ENCODE assay signal across 33 mouse cellular contexts in genomic region chr14:98077996-98078395, GRCm38 (mm10).
"Had no signal": no experiment of that assay in that cellular context is flagged by ENCODE, and none has a peak within 500 bp of the region (broad histone marks: within the 10 kb centered on the region; RNA-seq: fewer than 3 reads in every experiment).

No protein-coding gene starts in this region.

- H3K4me1 ChIP-seq: intestine, embryonic 15.5 days had no signal

- H3K9me3 ChIP-seq: heart, embryonic 10.5 days; heart, embryonic 12.5 days; heart, embryonic 13.5 days; heart, embryonic 15.5 days; hindbrain, embryonic 10.5 days; hindbrain, embryonic 12.5 days; hindbrain, embryonic 13.5 days; hindbrain, embryonic 15.5 days; intestine, embryonic 15.5 days; kidney, embryonic 15.5 days had no signal

- H3K9ac ChIP-seq: heart, embryonic 12.5 days; heart, embryonic 13.5 days; heart, embryonic 15.5 days; hindbrain, embryonic 12.5 days; hindbrain, embryonic 13.5 days; hindbrain, embryonic 14.5 days; hindbrain, embryonic 15.5 days; intestine, embryonic 15.5 days; kidney, embryonic 15.5 days had no signal

- H3K27me3 ChIP-seq: heart, embryonic 12.5 days; heart, embryonic 13.5 days; heart, embryonic 15.5 days; hindbrain, embryonic 12.5 days; hindbrain, embryonic 13.5 days; hindbrain, embryonic 15.5 days; intestine, embryonic 15.5 days; kidney, embryonic 15.5 days had no signal

- H3K36me3 ChIP-seq: heart, embryonic 10.5 days; heart, embryonic 12.5 days; heart, embryonic 13.5 days; heart, embryonic 15.5 days; hindbrain, embryonic 10.5 days; hindbrain, embryonic 12.5 days; hindbrain, embryonic 13.5 days; hindbrain, embryonic 15.5 days; intestine, embryonic 15.5 days; kidney, embryonic 15.5 days had no signal

- H3K4me3 ChIP-seq: heart, embryonic 10.5 days; heart, embryonic 12.5 days; heart, embryonic 13.5 days; heart, embryonic 15.5 days; hindbrain, embryonic 10.5 days; hindbrain, embryonic 12.5 days; hindbrain, embryonic 13.5 days; hindbrain, embryonic 15.5 days; intestine, embryonic 15.5 days; kidney, embryonic 15.5 days; layer of hippocampus, adult 2 months had no signal

- DNase-seq: heart, postnatal 10 days; heart, postnatal 14 days; heart, postnatal 36 days; heart, postnatal 4 days; kidney, adult 18-20 months; kidney, adult 2 months; kidney, adult 8-10 months; kidney, adult 9 months; kidney, postnatal 10 days; kidney, postnatal 14 days; kidney, postnatal 25 days; kidney, postnatal 36 days; kidney, postnatal 4 days; layer of hippocampus, adult 9-11 months; layer of hippocampus, postnatal 36 days had no signal

- H3K27ac ChIP-seq: heart, embryonic 10.5 days; heart, embryonic 13.5 days; heart, embryonic 15.5 days; hindbrain, embryonic 10.5 days; hindbrain, embryonic 12.5 days; hindbrain, embryonic 13.5 days; hindbrain, embryonic 14.5 days; hindbrain, embryonic 15.5 days; hindbrain, postnatal 0 days; intestine, embryonic 15.5 days; kidney, embryonic 15.5 days; kidney, postnatal 0 days; layer of hippocampus, adult 2 months had no signal

- ATAC-seq: hindbrain, embryonic 16.5 days; hindbrain, postnatal 0 days; inflammation-experienced regulatory T-cells, adult 6 months; intestine, embryonic 15.5 days; intestine, embryonic 16.5 days; intestine, postnatal 0 days had no signal
